Mouse (Mus musculus): ENCODE data around the gene Sipa1l3. TPM values are rescaled to one million over a fixed set of nuclear protein-coding genes. Genes with fewer than 3 reads are reported as not detected.

The Sipa1l3 gene
- polyA plus RNA-seq, 1 experiment from 2014 or later, result 22.0 TPM

GRCm38 (mm10) chr7:29304463-29305262, 213.8 kb downstream of the Sipa1l3 start:
- ATAC-seq (ENCODE audit: insufficient number of reproducible peaks, insufficient read depth, low FRiP score, low read depth), result no peak
- Histone ChIP-seq H3K9me3 (ENCODE audit: control insufficient read depth, low read depth, low read length) (no peaks in the 10 kb centered on the region), H3K27ac (ENCODE audit: low read length) (no peak overlapping the region), H3K9ac (replicated peaks; ENCODE audit: low read depth, low read length) (peak overlapping the region; percentile 42; the same call in 1 of the 2 replicates), H3K4me1 (ENCODE audit: control insufficient read depth, insufficient read depth, low read length) (peaks cover 23% of the 10 kb centered on the region), H3K36me3 (ENCODE audit: control insufficient read depth, insufficient read depth, low read length) (no peaks in the 10 kb centered on the region), H3K4me2 (replicated peaks; ENCODE audit: low read depth, low read length) (peak overlapping the region; percentile 99), H3K4me3 (ENCODE audit: low read depth, low read length) (peak overlapping the region; percentile 51), H3K27me3 (ENCODE audit: control insufficient read depth, insufficient read depth, low read length) (0 out of 2 replicates have a peak, but pooled peaks cover 3% of the 10 kb centered on the region)
- whole genome bisulfite sequencing, result under 1% methylated on average over 44 of the region's 48 CpGs

- under 1% methylated on average over 51 of the region's 67 CpGs for WGBS
- peak within 1 kb of the TSS; percentile 42 for H3K9ac ChIP-seq (replicated peaks; ENCODE audit: low read depth, low read length)
- H3K27ac ChIP-seq (ENCODE audit: low read length), result no peak within 1 kb of the TSS
- peak within 1 kb of the TSS; percentile 99 for H3K4me2 ChIP-seq (replicated peaks; ENCODE audit: low read depth, low read length)
- ATAC-seq (ENCODE audit: insufficient number of reproducible peaks, insufficient read depth, low FRiP score, low read depth), result peak; percentile 84
- no peaks in the 10 kb centered on the region for H3K9me3 ChIP-seq (ENCODE audit: control insufficient read depth, low read depth, low read length)
- no peaks in the 10 kb centered on the region for H3K36me3 ChIP-seq (ENCODE audit: control insufficient read depth, insufficient read depth, low read length)
- no peaks in the 10 kb centered on the region for H3K27me3 ChIP-seq (ENCODE audit: control insufficient read depth, insufficient read depth, low read length)
- H3K4me3 ChIP-seq (ENCODE audit: low read depth, low read length), result peak within 1 kb of the TSS; percentile 51
- peaks cover 20% of the 10 kb centered on the region for H3K4me1 ChIP-seq (ENCODE audit: control insufficient read depth, insufficient read depth, low read length)
Observed at GRCm38 (mm10) chr7:29303738-29304462, 214.5 kb downstream of the Sipa1l3 start, which contains the start of gene Dpf1. Dpf1 (plus strand) TSS chr7:29303951.

GRCm38 (mm10) chr7:29302641-29303040, 215.8 kb downstream of the Sipa1l3 start:
- WGBS, result 62% methylated on average over 7 of the region's 7 CpGs
- peaks cover 20% of the 10 kb centered on the region for H3K4me1 ChIP-seq (ENCODE audit: control insufficient read depth, insufficient read depth, low read length)
- H3K27ac ChIP-seq (ENCODE audit: low read length), result no peak overlapping the region
- H3K4me2 ChIP-seq (replicated peaks; ENCODE audit: low read depth, low read length), result no peak overlapping the region
- ATAC-seq (ENCODE audit: insufficient number of reproducible peaks, insufficient read depth, low FRiP score, low read depth), result no peak
- H3K27me3 ChIP-seq (ENCODE audit: control insufficient read depth, insufficient read depth, low read length), result no peaks in the 10 kb centered on the region
- H3K9me3 ChIP-seq (ENCODE audit: control insufficient read depth, low read depth, low read length), result no peaks in the 10 kb centered on the region
- H3K9ac ChIP-seq (replicated peaks; ENCODE audit: low read depth, low read length), result no peak overlapping the region
- no peak overlapping the region for H3K4me3 ChIP-seq (ENCODE audit: low read depth, low read length)
- no peaks in the 10 kb centered on the region for H3K36me3 ChIP-seq (ENCODE audit: control insufficient read depth, insufficient read depth, low read length)

- Histone ChIP-seq H3K9ac (replicated peaks; ENCODE audit: low read depth, low read length) (no peak overlapping the region), H3K9me3 (ENCODE audit: control insufficient read depth, low read depth, low read length) (no peaks in the 10 kb centered on the region), H3K4me1 (ENCODE audit: control insufficient read depth, insufficient read depth, low read length) (peaks cover 12% of the 10 kb centered on the region), H3K27ac (ENCODE audit: low read length) (no peak overlapping the region), H3K27me3 (ENCODE audit: control insufficient read depth, insufficient read depth, low read length) (no peaks in the 10 kb centered on the region), H3K4me2 (replicated peaks; ENCODE audit: low read depth, low read length) (no peak overlapping the region), H3K4me3 (ENCODE audit: low read depth, low read length) (no peak overlapping the region), H3K36me3 (ENCODE audit: control insufficient read depth, insufficient read depth, low read length) (no peaks in the 10 kb centered on the region)
- WGBS, result 1% methylated on average over 7 of the region's 7 CpGs
- no peak for ATAC-seq (ENCODE audit: insufficient number of reproducible peaks, insufficient read depth, low FRiP score, low read depth)
Observed at GRCm38 (mm10) chr7:29301127-29301566, 217.3 kb downstream of the Sipa1l3 start.

DNA sequence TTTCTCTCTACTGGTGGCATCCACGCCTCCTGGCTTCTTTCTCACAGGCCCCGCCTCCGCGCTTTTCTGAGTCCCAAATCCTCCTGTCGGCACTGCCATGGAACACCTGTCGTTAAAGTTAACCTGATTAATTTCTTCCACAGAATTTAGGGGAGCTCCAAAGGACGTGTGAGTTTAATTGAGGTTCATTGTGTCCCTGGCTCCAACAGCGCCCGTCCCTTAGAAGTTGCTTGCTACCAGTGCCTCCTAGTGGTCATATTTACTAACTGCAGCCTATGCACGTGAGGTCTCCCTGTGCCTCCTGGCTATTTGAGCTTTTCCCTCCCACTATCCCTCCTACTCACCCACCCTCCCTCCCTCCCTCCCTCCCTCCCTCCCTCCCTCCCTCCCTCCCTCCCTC, 221.4 kb downstream of the Sipa1l3 start:
- H3K4me1 ChIP-seq (ENCODE audit: control insufficient read depth, insufficient read depth, low read length), result peaks cover 17% of the 10 kb centered on the region
- H3K9ac ChIP-seq (replicated peaks; ENCODE audit: low read depth, low read length), result no peak overlapping the region
- no peak overlapping the region for H3K4me3 ChIP-seq (ENCODE audit: low read depth, low read length)
- no peaks in the 10 kb centered on the region for H3K9me3 ChIP-seq (ENCODE audit: control insufficient read depth, low read depth, low read length)
- ATAC-seq (ENCODE audit: insufficient number of reproducible peaks, insufficient read depth, low FRiP score, low read depth), result no peak
- H3K4me2 ChIP-seq (replicated peaks; ENCODE audit: low read depth, low read length), result no peak overlapping the region
- no peaks in the 10 kb centered on the region for H3K36me3 ChIP-seq (ENCODE audit: control insufficient read depth, insufficient read depth, low read length)
- no peaks in the 10 kb centered on the region for H3K27me3 ChIP-seq (ENCODE audit: control insufficient read depth, insufficient read depth, low read length)
- no peak overlapping the region for H3K27ac ChIP-seq (ENCODE audit: low read length)
- WGBS, result 9% methylated on average over 10 of the region's 10 CpGs

DNA sequence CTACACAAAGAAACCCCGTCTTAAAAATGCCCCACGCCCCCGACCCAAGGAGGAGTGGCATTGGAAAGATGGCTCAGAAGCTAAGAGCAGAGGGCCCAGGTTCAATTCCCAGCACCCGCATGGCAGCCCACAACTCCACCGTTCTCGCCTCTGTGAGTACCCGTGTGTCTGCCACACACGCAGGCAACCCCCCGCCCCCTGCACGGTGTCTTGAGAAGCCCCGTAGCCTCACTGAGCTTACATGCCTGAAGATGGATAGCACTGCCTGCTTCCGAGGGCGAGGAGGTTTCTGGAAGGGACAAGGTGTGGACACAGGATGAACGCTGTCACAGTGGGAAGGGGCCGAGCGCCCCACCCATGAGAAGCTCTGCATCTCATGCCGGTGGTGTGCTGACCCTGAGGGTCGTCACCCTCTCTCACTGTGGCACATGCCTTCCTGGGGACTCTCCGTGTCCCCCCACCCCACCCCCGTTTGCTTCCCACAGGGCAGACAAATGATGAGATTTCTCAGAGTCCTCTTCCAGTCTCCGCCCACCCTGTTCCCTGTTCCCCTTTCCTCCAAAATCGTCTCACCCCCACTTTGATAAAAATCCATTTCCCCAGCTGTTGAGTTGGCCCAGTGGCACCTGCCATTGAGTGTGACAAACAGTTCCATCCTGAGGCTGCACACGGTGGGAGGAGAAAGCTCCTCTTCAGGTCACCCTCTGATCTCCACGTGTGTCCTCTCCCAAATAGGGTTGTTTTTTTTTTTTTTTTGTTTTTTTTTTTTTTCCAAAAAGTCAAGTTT, 222.4 kb downstream of the Sipa1l3 start:
- no peak overlapping the region for H3K4me3 ChIP-seq (ENCODE audit: low read depth, low read length)
- peaks cover 25% of the 10 kb centered on the region for H3K4me1 ChIP-seq (ENCODE audit: control insufficient read depth, insufficient read depth, low read length)
- H3K27me3 ChIP-seq (ENCODE audit: control insufficient read depth, insufficient read depth, low read length), result no peaks in the 10 kb centered on the region
- H3K9me3 ChIP-seq (ENCODE audit: control insufficient read depth, low read depth, low read length), result no peaks in the 10 kb centered on the region
- no peak for ATAC-seq (ENCODE audit: insufficient number of reproducible peaks, insufficient read depth, low FRiP score, low read depth)
- no peak overlapping the region for H3K4me2 ChIP-seq (replicated peaks; ENCODE audit: low read depth, low read length)
- no peak overlapping the region for H3K9ac ChIP-seq (replicated peaks; ENCODE audit: low read depth, low read length)
- H3K27ac ChIP-seq (ENCODE audit: low read length), result no peak overlapping the region
- 73% methylated on average over 24 of the region's 24 CpGs for WGBS
- no peaks in the 10 kb centered on the region for H3K36me3 ChIP-seq (ENCODE audit: control insufficient read depth, insufficient read depth, low read length)

- Histone ChIP-seq H3K27ac (ENCODE audit: low read length) (no peak overlapping the region), H3K36me3 (ENCODE audit: control insufficient read depth, insufficient read depth, low read length) (no peaks in the 10 kb centered on the region), H3K9ac (replicated peaks; ENCODE audit: low read depth, low read length) (no peak overlapping the region), H3K4me2 (replicated peaks; ENCODE audit: low read depth, low read length) (no peak overlapping the region), H3K4me3 (ENCODE audit: low read depth, low read length) (no peak overlapping the region), H3K9me3 (ENCODE audit: control insufficient read depth, low read depth, low read length) (no peaks in the 10 kb centered on the region), H3K27me3 (ENCODE audit: control insufficient read depth, insufficient read depth, low read length) (no peaks in the 10 kb centered on the region), H3K4me1 (ENCODE audit: control insufficient read depth, insufficient read depth, low read length) (peaks cover 36% of the 10 kb centered on the region)
- no peak for ATAC-seq (ENCODE audit: insufficient number of reproducible peaks, insufficient read depth, low FRiP score, low read depth)
- WGBS, result 73% methylated on average over 13 of the region's 13 CpGs
Observed at GRCm38 (mm10) chr7:29294111-29294761, 224.2 kb downstream of the Sipa1l3 start.

Measured in stomach, embryonic 14.5 days (tissue).